Mouse (Mus musculus) adrenal gland, adult 18-20 months (tissue): ENCODE results near the gene Isca2. TPM values are rescaled to one million over a fixed set of nuclear protein-coding genes. Genes with fewer than 3 reads are reported as not detected.

ENCODE experiments used
- DNase-seq, 2 experiments: peaks; one replicate each; pipeline ENCODE4 v3.0.0; 2021 to 2022; ENCODE audit warnings: low spot score in 2 of 2
- total RNA-seq, 2 experiments: library from RNA; stranded (reverse); gene quantifications; 1 replicate in 1 of 2; 2 replicates in 1 of 2; pipeline ENCODE4 v1.2.3; 2021

The Isca2 gene
- total RNA-seq, 2 experiments from 2014 or later: 65.2 to 77.7 TPM

DNA sequence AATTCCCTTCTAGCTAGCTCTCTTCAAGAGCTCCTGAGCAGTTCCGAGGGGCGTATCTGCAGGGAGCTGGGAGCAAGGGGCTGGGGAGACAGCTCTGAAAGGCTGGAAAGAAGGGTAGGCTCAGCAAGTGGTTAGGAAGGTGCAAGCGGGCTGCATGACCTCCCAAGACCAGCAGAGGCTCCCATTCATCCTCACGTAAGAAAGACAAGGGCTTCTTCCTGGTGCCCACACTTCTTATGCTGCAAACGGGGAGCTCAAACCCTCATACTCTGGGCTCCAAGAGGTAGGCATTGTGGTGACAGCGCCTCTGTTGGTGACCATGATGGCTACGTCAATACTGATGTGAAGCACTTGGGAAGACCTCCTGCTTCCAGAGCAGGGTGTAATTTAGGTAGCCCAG lies 40.7 kb downstream of the Isca2 start:
- no peak for DNase-seq

DNA sequence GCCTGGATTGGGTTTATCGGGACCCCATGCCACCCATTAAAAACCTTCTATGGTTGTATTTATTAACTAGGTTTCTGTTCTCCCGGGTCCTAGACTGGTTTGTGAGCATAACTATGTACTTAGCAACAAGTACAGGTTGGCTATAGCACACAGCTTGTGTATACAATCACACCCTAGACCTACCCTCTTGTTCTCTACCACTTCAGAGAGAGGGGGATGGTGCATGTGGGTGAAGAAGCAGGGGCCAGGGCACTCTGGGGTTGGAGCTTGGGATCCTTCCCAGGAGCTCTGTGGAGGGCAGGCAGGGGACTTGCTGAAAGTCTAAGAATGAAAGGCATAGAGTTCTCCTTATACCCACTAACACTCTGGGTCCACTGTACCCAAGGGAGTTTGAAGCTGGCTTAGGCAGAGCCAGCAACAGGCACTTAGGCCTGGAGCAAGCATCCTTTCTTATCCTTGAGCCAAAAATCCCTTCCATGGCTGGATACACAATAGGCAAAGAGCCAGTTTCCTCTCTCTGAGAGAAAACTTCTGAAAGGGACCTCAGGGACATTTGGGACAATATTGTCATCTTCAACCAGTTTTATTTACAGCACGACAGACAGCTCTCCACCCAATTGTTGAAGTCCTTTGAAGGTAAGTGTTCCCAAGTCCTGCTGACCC lies 41.7 kb downstream of the Isca2 start:
- DNase-seq: no peak

DNA sequence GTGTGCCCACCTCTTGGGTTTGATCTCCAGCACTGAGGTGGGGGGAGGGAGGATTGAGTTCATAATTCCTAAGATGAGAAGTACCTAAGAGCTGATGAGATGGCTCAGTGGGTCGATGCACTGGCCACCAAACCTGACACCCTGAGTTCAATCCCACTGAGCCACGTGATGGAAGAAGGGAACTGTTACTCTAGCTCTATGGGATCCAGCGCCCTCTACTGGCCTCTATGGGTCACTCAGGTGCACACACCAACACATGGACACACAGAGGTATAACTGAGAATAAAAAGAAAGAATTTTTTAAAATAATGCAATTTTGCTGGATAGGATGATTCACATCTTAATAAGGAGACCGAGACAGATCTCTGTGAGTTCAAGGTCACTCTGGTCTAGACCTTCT lies 45.4 kb downstream of the Isca2 start:
- no peak for DNase-seq

DNA sequence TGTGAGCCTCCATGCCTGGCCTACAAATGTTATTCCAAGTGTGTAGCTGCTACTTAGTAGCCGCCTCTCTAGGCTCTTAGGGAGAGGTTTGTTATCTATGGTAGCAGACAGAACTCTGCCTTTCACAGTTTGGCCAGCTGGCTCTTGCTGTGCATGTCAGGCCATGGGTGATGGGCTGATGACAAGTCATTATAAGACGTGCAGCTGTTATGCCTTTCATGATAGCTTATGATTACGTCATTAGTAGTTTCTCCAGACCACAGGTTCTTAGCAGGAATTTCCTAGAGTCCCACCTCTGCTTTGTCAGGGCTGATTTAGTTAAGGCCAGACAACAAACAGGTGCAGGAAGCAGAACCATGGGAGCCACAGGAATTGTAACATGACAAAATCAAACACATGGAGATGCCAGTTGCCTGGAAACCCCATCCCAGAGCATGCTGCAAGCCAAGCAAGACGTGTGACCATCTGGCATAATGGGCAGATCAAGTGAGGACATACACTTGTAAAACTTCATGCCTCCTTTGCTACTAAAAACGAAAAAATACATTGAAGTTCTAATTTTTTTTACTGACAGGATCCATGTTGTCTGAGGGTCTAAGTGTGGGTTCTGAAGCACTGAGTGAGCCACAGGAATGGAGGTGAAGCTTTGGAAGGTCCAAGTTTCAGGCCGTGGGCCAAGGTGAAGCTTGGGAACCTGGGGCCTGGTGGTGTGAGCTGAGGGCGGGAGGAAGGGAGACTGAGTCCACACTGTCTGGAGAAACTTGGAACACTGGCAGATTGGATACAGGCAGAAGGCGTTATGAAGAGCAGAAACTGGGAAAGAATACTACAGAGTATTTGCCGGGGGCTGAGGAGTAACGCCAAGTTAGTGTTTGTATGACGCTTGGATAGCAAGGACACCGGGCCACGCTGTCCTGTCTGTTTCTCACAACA lies 46.5 kb downstream of the Isca2 start:
- no peak for DNase-seq

DNA sequence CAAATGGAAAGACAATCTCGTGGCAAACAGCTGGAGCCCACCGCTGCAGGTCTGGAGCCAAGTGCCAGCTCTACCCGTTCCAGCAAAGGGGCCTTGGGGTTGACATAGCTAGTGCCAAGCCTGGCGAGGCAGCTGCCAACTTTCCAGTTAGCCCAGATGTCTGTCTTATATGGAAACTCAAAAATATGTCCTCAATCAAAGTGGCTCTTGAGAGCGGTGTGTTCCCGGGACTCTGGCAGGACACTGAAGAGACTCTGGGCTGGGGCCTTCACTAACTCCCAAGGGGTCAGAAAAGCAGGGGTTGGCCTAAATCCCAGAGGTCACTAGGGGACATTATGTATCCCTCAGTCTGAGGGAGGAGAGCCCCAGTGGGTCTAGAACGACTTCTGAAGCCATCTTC lies 50.5 kb downstream of the Isca2 start:
- DNase-seq: no peak

DNA sequence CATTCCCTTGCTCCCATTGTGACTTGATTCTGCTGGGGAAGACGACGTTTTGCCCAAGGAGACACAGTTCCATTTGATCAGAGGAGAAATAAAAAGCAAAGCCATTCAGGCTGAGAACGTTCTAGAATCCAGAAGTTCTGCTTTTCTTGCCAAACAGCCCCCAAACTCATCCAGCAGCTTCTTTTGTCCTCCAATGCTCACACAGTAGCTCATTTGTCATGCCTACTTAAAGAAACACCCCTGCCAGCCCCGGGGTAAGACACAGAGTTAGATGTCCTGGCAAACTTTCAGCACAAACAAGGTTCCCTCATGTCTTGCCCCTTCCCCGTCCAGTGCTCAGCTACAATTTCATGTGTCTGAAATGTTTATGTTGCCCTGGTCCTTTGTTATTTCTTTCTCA lies 51.2 kb downstream of the Isca2 start:
- no peak for DNase-seq

Other genes starting within 250 kb of the Isca2 start
- not detected for gene Vsx2, start 203.5 kb upstream of the Isca2 start, total RNA-seq
- gene Abcd4, start 155.8 kb upstream of the Isca2 start, total RNA-seq: 10 to 100 TPM; 11.8 to 12.1 TPM
- not detected for gene Vrtn, start 132.2 kb upstream of the Isca2 start, total RNA-seq
- not detected for gene Syndig1l, start 74.4 kb upstream of the Isca2 start, total RNA-seq
- 100 to 1,000 TPM in 1 of 2 experiments, 10 to 100 TPM in 1; 83.8 to 128 TPM for gene Npc2, start 99 bp upstream of the Isca2 start, total RNA-seq
- 10 to 100 TPM in 1 of 2 experiments, 1 to 10 TPM in 1; 5.7 to 15.7 TPM for gene Ltbp2, start 103.3 kb downstream of the Isca2 start, total RNA-seq
- gene Fcf1, start 197.6 kb downstream of the Isca2 start, total RNA-seq: 10 to 100 TPM; 83.5 to 86.1 TPM
- 10 to 100 TPM; 32.0 to 33.0 TPM for gene Arel1, start 197.6 kb downstream of the Isca2 start, total RNA-seq
- 10 to 100 TPM; 39.4 to 46.1 TPM for gene Ylpm1, start 223.1 kb downstream of the Isca2 start, total RNA-seq